Mouse (Mus musculus): ENCODE results near the gene Srrm3.

The Srrm3 gene

GRCm38 (mm10) chr5:135822316-135822944, 15.7 kb downstream of the Srrm3 start:
- no peak for DNase-seq (ENCODE audit: inconsistent ontology term)

- no peak for DNase-seq (ENCODE audit: inconsistent ontology term)
Measured at GRCm38 (mm10) chr5:135824517-135824916, 17.8 kb downstream of the Srrm3 start.

- DNase-seq (ENCODE audit: inconsistent ontology term): no peak
Measured at GRCm38 (mm10) chr5:135826225-135826624, 19.5 kb downstream of the Srrm3 start.

- DNase-seq (ENCODE audit: inconsistent ontology term): no peak
Measured at GRCm38 (mm10) chr5:135829381-135829780, 22.7 kb downstream of the Srrm3 start.

GRCm38 (mm10) chr5:135832729-135833128, 26.0 kb downstream of the Srrm3 start:
- DNase-seq (ENCODE audit: inconsistent ontology term): no peak

GRCm38 (mm10) chr5:135834769-135835491, 28.2 kb downstream of the Srrm3 start:
- DNase-seq (ENCODE audit: inconsistent ontology term): peak; percentile 85

GRCm38 (mm10) chr5:135835492-135835858, 28.8 kb downstream of the Srrm3 start:
- DNase-seq (ENCODE audit: inconsistent ontology term): no peak

GRCm38 (mm10) chr5:135835981-135836380, 29.3 kb downstream of the Srrm3 start:
- no peak for DNase-seq (ENCODE audit: inconsistent ontology term)

- DNase-seq (ENCODE audit: inconsistent ontology term): peak; percentile 15
Measured at GRCm38 (mm10) chr5:135841651-135842050, 35.0 kb downstream of the Srrm3 start.

GRCm38 (mm10) chr5:135843418-135843817, 36.7 kb downstream of the Srrm3 start:
- DNase-seq (ENCODE audit: inconsistent ontology term): no peak

GRCm38 (mm10) chr5:135845676-135846320, 39.1 kb downstream of the Srrm3 start:
- no peak for DNase-seq (ENCODE audit: inconsistent ontology term)

- no peak for DNase-seq (ENCODE audit: inconsistent ontology term)
Measured at GRCm38 (mm10) chr5:135847460-135847859, 40.8 kb downstream of the Srrm3 start.

- no peak for DNase-seq (ENCODE audit: inconsistent ontology term)
Measured at GRCm38 (mm10) chr5:135847881-135848280, 41.2 kb downstream of the Srrm3 start.

GRCm38 (mm10) chr5:135851024-135851423, 44.3 kb downstream of the Srrm3 start:
- DNase-seq (ENCODE audit: inconsistent ontology term): no peak

GRCm38 (mm10) chr5:135851481-135851880, 44.8 kb downstream of the Srrm3 start:
- DNase-seq (ENCODE audit: inconsistent ontology term): no peak

GRCm38 (mm10) chr5:135852421-135852820, 45.7 kb downstream of the Srrm3 start:
- DNase-seq (ENCODE audit: inconsistent ontology term): no peak

- DNase-seq (ENCODE audit: inconsistent ontology term): no peak
Measured at GRCm38 (mm10) chr5:135853731-135854130, 47.0 kb downstream of the Srrm3 start.

GRCm38 (mm10) chr5:135855156-135855555, 48.5 kb downstream of the Srrm3 start:
- DNase-seq (ENCODE audit: inconsistent ontology term): peak; percentile 65

GRCm38 (mm10) chr5:135866662-135867061, 60.0 kb downstream of the Srrm3 start:
- DNase-seq (ENCODE audit: inconsistent ontology term): no peak

- no peak for DNase-seq (ENCODE audit: inconsistent ontology term)
Measured at GRCm38 (mm10) chr5:135867637-135868593, 61.2 kb downstream of the Srrm3 start.

- DNase-seq (ENCODE audit: inconsistent ontology term): no peak
Measured at GRCm38 (mm10) chr5:135868653-135869052, 62.0 kb downstream of the Srrm3 start.
